Mouse (Mus musculus): ENCODE data around the gene Fh1.

The Fh1 gene

GRCm38 (mm10) chr1:175619814-175620431, 5.5 kb downstream of the Fh1 start, which contains the start of gene Kmo:
Gene Kmo, plus strand, starts transcription at chr1:175620381.
- DNase-seq (ENCODE audit: low spot score): no peak

GRCm38 (mm10) chr1:175614992-175615391, 10.4 kb downstream of the Fh1 start:
- no peak for DNase-seq (ENCODE audit: low spot score)

- DNase-seq (ENCODE audit: low spot score): no peak
Observed at GRCm38 (mm10) chr1:175608708-175609107, 16.7 kb downstream of the Fh1 start.

- DNase-seq (ENCODE audit: low spot score): no peak
Observed at GRCm38 (mm10) chr1:175607838-175608585, 17.4 kb downstream of the Fh1 start.

- no peak for DNase-seq (ENCODE audit: low spot score)
Observed at GRCm38 (mm10) chr1:175607308-175607707, 18.1 kb downstream of the Fh1 start.

GRCm38 (mm10) chr1:175603390-175603789, 22.0 kb downstream of the Fh1 start:
- no peak for DNase-seq (ENCODE audit: low spot score)

GRCm38 (mm10) chr1:175602231-175602630, 23.2 kb downstream of the Fh1 start:
- DNase-seq (ENCODE audit: low spot score): no peak

- DNase-seq (ENCODE audit: low spot score): no peak
Observed at GRCm38 (mm10) chr1:175592832-175593231, 32.6 kb downstream of the Fh1 start.

GRCm38 (mm10) chr1:175586656-175587055, 38.8 kb downstream of the Fh1 start:
- no peak for DNase-seq (ENCODE audit: low spot score)

GRCm38 (mm10) chr1:175585267-175585666, 40.2 kb downstream of the Fh1 start:
- DNase-seq (ENCODE audit: low spot score): no peak

GRCm38 (mm10) chr1:175582799-175583198, 42.6 kb downstream of the Fh1 start:
- no peak for DNase-seq (ENCODE audit: low spot score)

GRCm38 (mm10) chr1:175580346-175580745, 45.1 kb downstream of the Fh1 start:
- no peak for DNase-seq (ENCODE audit: low spot score)

GRCm38 (mm10) chr1:175579598-175580235, 45.7 kb downstream of the Fh1 start:
- no peak for DNase-seq (ENCODE audit: low spot score)

- no peak for DNase-seq (ENCODE audit: low spot score)
Observed at GRCm38 (mm10) chr1:175578425-175579096, 46.9 kb downstream of the Fh1 start.

GRCm38 (mm10) chr1:175574129-175574528, 51.3 kb downstream of the Fh1 start:
- DNase-seq (ENCODE audit: low spot score): no peak

- DNase-seq (ENCODE audit: low spot score): no peak
Observed at GRCm38 (mm10) chr1:175565579-175566103, 59.8 kb downstream of the Fh1 start.

- DNase-seq (ENCODE audit: low spot score): no peak
Observed at GRCm38 (mm10) chr1:175564321-175564720, 61.1 kb downstream of the Fh1 start.

GRCm38 (mm10) chr1:175562379-175562778, 63.1 kb downstream of the Fh1 start:
- no peak for DNase-seq (ENCODE audit: low spot score)

GRCm38 (mm10) chr1:175561806-175562205, 63.6 kb downstream of the Fh1 start:
- no peak for DNase-seq (ENCODE audit: low spot score)

GRCm38 (mm10) chr1:175554641-175555040, 70.8 kb downstream of the Fh1 start:
- no peak for DNase-seq (ENCODE audit: low spot score)

GRCm38 (mm10) chr1:175552474-175552873, 73.0 kb downstream of the Fh1 start:
- DNase-seq (ENCODE audit: low spot score): no peak

GRCm38 (mm10) chr1:175550586-175550985, 74.8 kb downstream of the Fh1 start:
- DNase-seq (ENCODE audit: low spot score): no peak

All from urinary bladder, postnatal 10 days (tissue).